ENCODE assay signal across 11 mouse cellular contexts in genomic region chr6:13636582-13636989, GRCm38 (mm10). TPM values are rescaled to one million over a fixed set of nuclear protein-coding genes. Genes with fewer than 3 reads are reported as not detected.
DNase-seq lines count a peak whose midpoint lies in the region; ATAC-seq and TF ChIP-seq lines count a peak whose summit lies in the region.
"Had no signal": no experiment of that assay in that cellular context is flagged by ENCODE, and none has a peak within 500 bp of the region (broad histone marks: within the 10 kb centered on the region; RNA-seq: fewer than 3 reads in every experiment).

No protein-coding gene starts in this region.

- no peak overlapping the region for H3K4me2 ChIP-seq in liver, embryonic 13.5 days
- H3K4me2 ChIP-seq in liver, postnatal 0 days (ENCODE audit: low read depth, low read length) = no peak overlapping the region
- H3K4me2 ChIP-seq in heart, embryonic 11.5 days = no peak overlapping the region
- H3K4me2 ChIP-seq: forebrain, embryonic 15.5 days had no signal

- no peak overlapping the region for H3K9ac ChIP-seq in liver, embryonic 13.5 days
- H3K9ac ChIP-seq in liver, postnatal 0 days (replicated peaks) = no peak overlapping the region
- no peak overlapping the region for H3K9ac ChIP-seq in heart, embryonic 11.5 days (ENCODE audit: low read depth, low read length)
- H3K9ac ChIP-seq: forebrain, embryonic 15.5 days had no signal

- WGBS in liver, embryonic 13.5 days (ENCODE audit: insufficient replicate concordance) = 60% methylated on average over 3 of the region's 3 CpGs
- 70% methylated on average over 3 of the region's 3 CpGs for WGBS in liver, postnatal 0 days (ENCODE audit: insufficient replicate concordance)
- WGBS in heart, embryonic 11.5 days (ENCODE audit: insufficient replicate concordance) = 37% methylated on average over 3 of the region's 3 CpGs
- WGBS in thymus, adult 2 months = 96% methylated on average over 3 of the region's 3 CpGs

- no peak overlapping the region for H3K4me3 ChIP-seq in liver, embryonic 13.5 days (replicated peaks)
- H3K4me3 ChIP-seq in liver, postnatal 0 days (ENCODE audit: low read depth, low read length) = no peak overlapping the region
- no peak overlapping the region for H3K4me3 ChIP-seq in heart, embryonic 11.5 days (ENCODE audit: low read depth, low read length)
- H3K4me3 ChIP-seq in thymus, adult 2 months (ENCODE audit: control insufficient read depth, insufficient read depth, low read length) = no peak overlapping the region
- H3K4me3 ChIP-seq: forebrain, embryonic 15.5 days had no signal

- peaks cover 8% of the 10 kb centered on the region; the same call in 1 of the 2 replicates for H3K36me3 ChIP-seq in liver, embryonic 13.5 days
- peaks cover 10% of the 10 kb centered on the region for H3K36me3 ChIP-seq in liver, postnatal 0 days (replicated peaks; ENCODE audit: insufficient read depth, low read length)
- H3K36me3 ChIP-seq in heart, embryonic 11.5 days (ENCODE audit: control insufficient read depth, insufficient read depth, low read length) = peaks cover 3% of the 10 kb centered on the region; the same call in 1 of the 2 replicates
- H3K36me3 ChIP-seq in thymus, adult 2 months (ENCODE audit: control insufficient read depth, insufficient read depth, low read length) = peaks cover 10% of the 10 kb centered on the region; the same call in 1 of the 2 replicates

- H3K27ac ChIP-seq in liver, embryonic 13.5 days = no peak overlapping the region
- no peak overlapping the region for H3K27ac ChIP-seq in liver, postnatal 0 days (ENCODE audit: low read depth)
- peak overlapping the region; percentile 76 for H3K27ac ChIP-seq in heart, embryonic 11.5 days (ENCODE audit: low read depth, low read length)
- H3K27ac ChIP-seq in thymus, adult 2 months (ENCODE audit: control insufficient read depth, insufficient read depth, low read length) = no peak overlapping the region
- H3K27ac ChIP-seq: forebrain, embryonic 15.5 days had no signal

- TF ChIP-seq POLR2A in thymus, adult 2 months (IDR thresholded peaks at IDR 0.05; ENCODE audit: control insufficient read depth, extremely low read depth, insufficient read depth, low read length, poor library complexity) = no peak

- DNase-seq in liver, embryonic 13.5 days = no peak
- no peak for DNase-seq in liver, postnatal 0 days
- peak; percentile 20 for DNase-seq in brain, adult 2 months (ENCODE audit: low read depth, low spot score)
- peak; percentile 30 for DNase-seq in lung, postnatal 36 days
- DNase-seq in thymus, adult 2 months = no peak
- DNase-seq in kidney, adult 9 months = no peak
- DNase-seq: kidney, adult 18-20 months; spleen, adult 18-20 months had no signal

- peak; percentile 43; the same call in 1 of the 2 replicates for ATAC-seq in liver, embryonic 13.5 days (ENCODE audit: low read depth)
- no peak for ATAC-seq in liver, postnatal 0 days
- ATAC-seq in heart, embryonic 11.5 days (replicated peaks; ENCODE audit: insufficient number of reproducible peaks, low FRiP score, low TSS enrichment) = peak; percentile 81
- ATAC-seq: forebrain, embryonic 15.5 days; Patski had no signal

- H3K4me1 ChIP-seq in liver, embryonic 13.5 days (replicated peaks) = no peaks in the 10 kb centered on the region
- no peaks in the 10 kb centered on the region for H3K4me1 ChIP-seq in liver, postnatal 0 days (ENCODE audit: insufficient read depth)
- 0 out of 2 replicates have a peak, but pooled peaks cover 4% of the 10 kb centered on the region for H3K4me1 ChIP-seq in heart, embryonic 11.5 days (ENCODE audit: control insufficient read depth, insufficient read depth, low read length)
- no peaks in the 10 kb centered on the region for H3K4me1 ChIP-seq in thymus, adult 2 months (replicated peaks; ENCODE audit: control insufficient read depth, insufficient read depth, low read length)
- H3K4me1 ChIP-seq: forebrain, embryonic 15.5 days had no signal

- no peaks in the 10 kb centered on the region for H3K27me3 ChIP-seq in liver, embryonic 13.5 days
- no peaks in the 10 kb centered on the region for H3K27me3 ChIP-seq in liver, postnatal 0 days (ENCODE audit: insufficient read depth, low read length)
- H3K27me3 ChIP-seq in heart, embryonic 11.5 days (ENCODE audit: control insufficient read depth, insufficient read depth, low read length) = no peaks in the 10 kb centered on the region
- H3K27me3 ChIP-seq in thymus, adult 2 months (ENCODE audit: control insufficient read depth, insufficient read depth, low read length) = no peaks in the 10 kb centered on the region
- H3K27me3 ChIP-seq: forebrain, embryonic 15.5 days; Patski had no signal

- TF ChIP-seq CTCF in liver, postnatal 0 days (IDR thresholded peaks at IDR 0.05; ENCODE audit: low read depth) = no peak
- no peak for TF ChIP-seq CTCF in thymus, adult 2 months (IDR thresholded peaks at IDR 0.05; ENCODE audit: borderline replicate concordance, control insufficient read depth, extremely low read depth, insufficient read depth, low read length, poor library complexity)

- no peaks in the 10 kb centered on the region for H3K9me3 ChIP-seq in liver, embryonic 13.5 days (replicated peaks)
- H3K9me3 ChIP-seq in liver, postnatal 0 days (ENCODE audit: low read length) = no peaks in the 10 kb centered on the region
- H3K9me3 ChIP-seq in heart, embryonic 11.5 days (replicated peaks; ENCODE audit: control insufficient read depth, low read length) = no peaks in the 10 kb centered on the region
- H3K9me3 ChIP-seq: forebrain, embryonic 15.5 days had no signal

- TF ChIP-seq EP300 in liver, postnatal 0 days (IDR thresholded peaks at IDR 0.05; ENCODE audit: low read depth) = no peak

RNA-seq across cellular contexts. Expression of gene Tmem168, which starts 28.7 kb away (rescaled TPM):
- 13.6 and 17.1 TPM in 2 replicates for polyA plus RNA-seq in liver, embryonic 13.5 days (2015; fragmentation: Nextera tagmentation; extraction: Ambion mirVana)
- 10.7 and 11.4 TPM in 2 replicates for polyA plus RNA-seq in liver, postnatal 0 days (2015; fragmentation: Nextera tagmentation; extraction: Ambion mirVana)
- polyA plus RNA-seq in heart, embryonic 11.5 days (2014; fragmentation: Nextera tagmentation; extraction: Ambion mirVana) = 28.0 and 38.1 TPM in 2 replicates
- 11.3 and 12.4 TPM in 2 replicates for polyA plus RNA-seq in thymus, adult 2 months (2012; rRNA removed)

RNA-seq across cellular contexts. Expression of gene Bmt2, which starts 41.2 kb away (rescaled TPM):
- polyA plus RNA-seq in liver, embryonic 13.5 days (2015; fragmentation: Nextera tagmentation; extraction: Ambion mirVana) = 3.5 and 3.9 TPM in 2 replicates
- 3.2 TPM in 2 replicates for polyA plus RNA-seq in liver, postnatal 0 days (2015; fragmentation: Nextera tagmentation; extraction: Ambion mirVana)
- polyA plus RNA-seq in heart, embryonic 11.5 days (2014; fragmentation: Nextera tagmentation; extraction: Ambion mirVana) = 23.7 and 27.7 TPM in 2 replicates
- polyA plus RNA-seq in thymus, adult 2 months (2012; rRNA removed) = 2.9 and 3.3 TPM in 2 replicates

Comparison
In these comparisons a context has a peak if more than half of its experiments do, and no peak if none do; other contexts are left out.
1. DNase-seq: peak in brain, adult 2 months (single experiment) and lung, postnatal 36 days (single experiment); none in liver, embryonic 13.5 days (single experiment), liver, postnatal 0 days (single experiment), thymus, adult 2 months (single experiment) and kidney, adult 9 months (single experiment).